Mouse (Mus musculus): ENCODE results near the gene Frmd4b. TPM values are rescaled to one million over a fixed set of nuclear protein-coding genes. Genes with fewer than 3 reads are reported as not detected.
"Not testable (repeated sequence)": the region's sequence is repeated elsewhere in the genome, so short reads cannot be mapped to it uniquely, and the experiment has no call there.

Gene Frmd4b
- total RNA-seq, 2 experiments from 2014 or later: 31.9 to 33.9 TPM

DNA sequence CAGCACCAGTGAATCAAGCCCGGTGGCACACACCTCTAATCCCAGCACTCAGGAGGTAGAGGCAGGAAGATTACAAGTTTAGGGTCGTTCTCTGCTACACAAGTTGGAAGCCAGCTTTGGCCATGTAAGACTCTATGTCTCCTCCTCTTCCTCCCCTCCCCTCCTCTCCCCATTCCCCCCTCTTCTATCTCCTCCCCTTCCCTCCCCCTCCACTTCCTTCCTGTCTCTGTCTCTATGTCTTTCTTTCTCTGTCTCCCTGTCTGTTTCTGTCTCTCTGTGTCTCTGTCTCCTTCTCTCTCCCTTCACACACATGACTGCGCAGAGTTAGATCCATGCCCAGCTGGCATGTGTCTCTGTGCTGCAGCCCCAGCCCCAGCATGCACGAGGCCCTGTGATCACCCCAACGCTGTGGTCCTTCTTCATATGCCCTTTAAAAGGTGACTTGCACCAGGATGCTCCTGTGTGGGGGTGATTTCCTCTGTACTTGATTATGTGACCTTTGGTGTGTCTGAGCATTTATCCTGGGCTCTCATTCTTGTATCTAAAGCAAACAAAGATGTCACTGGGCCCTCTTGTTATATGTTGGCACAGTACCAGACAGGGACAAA lies 340.3 kb downstream of the Frmd4b start:
- intact Hi-C loops (cut with DNase I): loop anchor here (5.0 kb wide), 3 partner anchors 140 to 465 kb away; no protein-coding TSS in a partner anchor
- no peak for DNase-seq

DNA sequence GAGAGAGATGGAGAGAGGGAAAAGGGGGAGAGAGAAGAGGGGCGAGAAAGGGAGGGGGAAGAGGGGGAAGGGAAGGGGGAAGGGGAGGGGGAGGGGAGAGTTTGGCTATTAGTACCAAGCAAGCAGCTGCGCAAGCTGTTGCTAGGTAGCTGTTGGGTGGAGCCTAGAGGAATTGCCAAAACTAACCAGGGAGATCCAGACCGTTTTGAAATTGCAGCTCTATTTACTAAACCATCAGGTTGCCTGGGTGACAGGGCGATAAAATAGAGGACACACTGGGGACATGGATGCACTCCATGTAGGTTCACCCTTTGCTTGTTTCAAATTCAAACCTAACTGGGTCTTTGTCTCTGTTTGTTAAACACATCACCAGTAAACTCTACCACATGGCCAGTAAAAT lies 341.0 kb downstream of the Frmd4b start:
- peak; percentile 20 for DNase-seq
- intact Hi-C loops (cut with DNase I): loop anchor here (5.0 kb wide), 3 partner anchors 141 to 466 kb away; no protein-coding TSS in a partner anchor

DNA sequence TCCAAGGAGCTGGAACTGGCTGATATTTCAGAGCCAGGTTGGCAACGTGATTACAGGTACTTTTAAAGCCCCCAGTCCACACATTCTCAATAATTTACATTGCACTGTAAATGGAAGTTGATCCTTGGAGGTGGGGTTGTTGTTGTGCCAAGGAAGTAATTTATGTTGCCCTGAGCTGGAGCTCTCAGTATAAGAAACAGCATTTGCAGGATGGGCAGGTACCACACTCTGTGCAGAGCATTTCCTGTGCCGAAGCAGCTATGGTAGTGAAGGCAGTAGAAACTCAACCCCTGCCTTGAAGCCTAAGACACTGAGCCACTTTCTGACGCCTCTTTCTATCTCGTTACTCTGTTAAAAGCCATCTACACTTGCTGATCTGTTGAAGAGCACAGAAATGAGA lies 341.6 kb downstream of the Frmd4b start:
- intact Hi-C loops (cut with DNase I): loop anchor here (5.0 kb wide), 3 partner anchors 142 to 467 kb away; no protein-coding TSS in a partner anchor
- no peak for DNase-seq

DNA sequence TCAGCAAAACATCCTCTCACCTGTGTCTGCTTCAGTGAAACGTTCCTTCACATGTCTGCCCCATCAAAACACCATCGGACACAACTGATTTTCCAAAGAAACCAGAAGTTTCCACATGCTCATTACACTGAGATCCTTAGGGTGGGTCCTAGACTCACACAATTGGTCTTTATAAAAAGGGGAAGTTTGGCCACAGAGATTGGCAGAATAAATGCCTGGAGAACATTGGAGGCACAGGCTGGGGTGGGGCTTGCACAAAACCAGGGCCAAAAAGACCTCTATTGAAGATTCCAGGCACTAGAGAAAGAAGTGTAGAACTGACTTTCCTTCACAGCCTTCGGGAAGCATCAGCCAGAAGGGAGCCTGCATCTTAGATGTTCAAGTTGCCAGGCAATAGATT lies 343.6 kb downstream of the Frmd4b start:
- DNase-seq: no peak
- intact Hi-C loops (cut with DNase I): no loop called here

DNA sequence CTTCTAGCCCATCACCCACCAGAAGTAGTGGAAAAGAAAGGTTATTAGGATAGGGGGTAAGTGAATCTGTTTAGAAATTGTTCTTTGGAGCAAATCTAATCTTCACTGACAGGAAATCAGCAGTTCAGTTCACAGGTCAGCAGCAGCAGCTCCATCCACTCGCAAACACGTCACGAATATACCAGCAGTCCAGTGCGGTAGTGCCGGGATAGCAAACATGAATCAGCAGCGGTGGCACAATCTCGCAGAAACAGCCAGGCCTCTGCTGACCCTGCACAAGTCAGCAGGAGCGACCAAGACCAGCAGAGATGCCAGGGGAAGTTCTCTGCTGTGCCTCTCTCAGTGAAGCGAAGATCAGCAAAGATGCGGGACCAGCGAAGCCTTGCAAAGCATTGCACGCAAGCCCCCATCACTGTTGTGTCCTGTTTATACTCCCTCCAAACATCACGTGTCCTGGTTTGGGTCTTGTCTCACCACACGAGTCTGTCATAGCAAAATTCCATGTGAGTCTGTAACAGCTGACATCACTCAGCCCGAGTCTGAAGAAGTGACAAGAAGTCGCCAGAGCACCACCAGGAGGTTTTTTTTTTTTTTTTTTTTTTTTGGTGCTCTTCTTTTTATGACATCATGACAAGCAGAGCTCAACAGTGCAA lies 344.2 kb downstream of the Frmd4b start:
- intact Hi-C loops (cut with DNase I): no loop called here
- no peak for DNase-seq

DNA sequence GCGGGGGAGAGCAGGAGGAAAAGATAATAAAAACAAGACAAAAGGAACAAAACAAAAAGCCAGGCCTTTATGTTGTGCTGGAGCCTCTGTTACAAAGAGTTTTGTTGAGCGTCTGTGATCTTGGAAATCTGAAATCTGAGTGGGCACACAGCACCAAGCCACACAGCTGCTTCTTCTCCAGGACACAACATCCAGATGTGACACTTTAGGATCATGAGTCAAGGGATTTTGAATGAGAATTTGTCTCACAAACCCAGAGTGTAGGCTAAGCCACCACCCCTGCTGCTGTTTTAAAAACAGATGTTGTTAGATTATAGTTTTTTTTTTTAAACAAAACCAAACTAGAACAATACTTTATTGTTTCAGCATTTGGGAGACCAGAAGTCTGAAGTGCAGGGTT lies 345.0 kb downstream of the Frmd4b start:
- intact Hi-C loops (cut with DNase I): no loop called here

DNA sequence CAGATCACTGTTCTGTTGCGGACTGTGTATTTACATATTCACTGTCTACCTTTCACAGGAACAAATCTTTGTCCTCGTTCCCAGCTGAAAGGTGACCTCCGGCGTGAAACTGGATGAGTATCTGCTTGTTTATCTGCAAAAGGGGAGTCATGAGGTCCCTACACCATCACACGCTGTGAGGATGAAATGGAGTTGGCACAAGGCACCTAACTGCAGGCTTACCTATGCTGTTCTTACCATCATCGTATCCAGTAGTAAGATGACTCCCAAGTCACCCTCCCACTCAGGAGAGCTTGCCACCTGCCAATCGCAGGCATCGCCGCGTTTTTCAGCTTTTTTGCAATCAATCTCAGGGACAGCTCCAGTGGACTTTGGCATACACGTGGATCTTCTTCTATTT lies 347.7 kb downstream of the Frmd4b start:
- intact Hi-C loops (cut with DNase I): no loop called here
- DNase-seq: no peak

More for the DNA sequence above, 345.0 kb downstream of the Frmd4b start:
- no peak for DNase-seq

DNA sequence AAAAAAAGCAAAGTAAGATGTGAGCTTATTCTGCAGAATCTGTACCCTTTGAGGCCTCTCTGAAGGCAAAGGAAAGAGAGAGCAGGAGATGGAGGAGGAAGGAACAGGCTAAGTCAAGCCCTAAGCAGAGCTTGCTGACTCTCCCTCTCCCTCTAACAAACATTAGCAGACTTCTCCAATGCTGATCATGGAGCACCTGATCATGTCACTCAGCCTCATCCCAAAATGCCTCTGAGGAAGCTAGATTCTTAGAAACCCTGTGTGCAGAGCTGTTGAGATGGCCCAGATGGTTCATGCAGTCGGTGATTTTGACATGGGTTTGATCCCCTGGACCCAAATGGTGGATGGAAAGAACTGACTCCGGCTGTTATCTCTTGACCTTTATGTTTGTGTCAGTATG lies 350.2 kb downstream of the Frmd4b start:
- no peak for DNase-seq
- intact Hi-C loops (cut with DNase I): no loop called here

DNA sequence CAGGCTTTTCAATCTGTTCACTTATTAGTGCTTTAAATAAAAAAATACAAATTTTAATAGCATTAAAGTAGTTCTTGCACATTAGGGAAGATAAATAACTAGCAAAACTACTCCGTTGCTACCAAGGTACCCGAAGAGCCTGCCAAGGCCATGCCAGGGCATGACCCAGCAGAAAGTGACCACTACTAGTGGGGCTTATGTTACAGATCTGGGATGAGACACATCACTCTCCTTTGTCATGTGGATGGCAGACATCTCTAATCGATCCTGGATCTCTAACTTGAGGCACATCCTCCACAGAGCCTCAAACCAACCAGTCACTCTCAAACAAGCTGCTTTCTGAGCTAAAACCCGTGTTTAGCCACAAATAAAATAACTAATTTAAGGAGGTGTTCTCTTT lies 350.7 kb downstream of the Frmd4b start:
- no peak for DNase-seq

DNA sequence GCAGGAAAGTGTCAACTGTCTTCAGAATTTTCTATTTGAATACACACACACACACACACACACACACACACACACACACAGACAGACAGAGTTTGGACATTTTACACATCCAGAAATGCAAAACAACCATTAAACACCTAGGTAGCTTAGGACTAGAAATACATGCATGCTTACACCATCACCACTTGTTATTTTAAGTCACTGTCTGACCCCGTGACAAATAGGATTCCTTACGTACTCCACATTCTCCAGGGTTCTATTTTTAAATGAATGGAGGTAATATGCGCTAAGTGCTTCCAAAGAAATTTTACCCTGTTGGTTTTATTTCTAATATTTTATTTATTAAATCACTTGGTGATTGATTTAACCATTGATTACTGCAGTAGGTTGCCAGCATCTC lies 351.6 kb downstream of the Frmd4b start:
- intact Hi-C loops (cut with DNase I): no loop called here
- DNase-seq: no peak

More for the DNA sequence above, 350.7 kb downstream of the Frmd4b start:
- intact Hi-C loops (cut with DNase I): no loop called here

DNA sequence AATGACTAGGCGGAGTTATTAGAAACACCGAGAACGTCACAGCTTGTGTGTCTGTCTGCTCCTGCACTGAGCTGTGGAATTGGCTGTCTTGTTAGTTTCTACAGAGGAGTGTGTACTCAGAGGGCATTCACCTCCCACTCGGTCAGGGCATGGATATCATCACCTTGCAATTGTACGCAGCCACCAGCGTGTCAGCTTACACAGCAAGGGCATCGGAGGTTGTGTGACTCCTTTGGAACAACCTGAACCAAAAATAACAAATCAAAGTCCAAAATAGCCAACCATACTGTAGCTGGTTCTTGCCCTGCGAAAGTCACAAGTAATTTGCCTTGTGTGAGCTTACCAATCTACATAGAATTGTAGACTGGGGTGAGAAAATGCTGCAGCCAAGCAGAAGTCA lies 352.1 kb downstream of the Frmd4b start:
- intact Hi-C loops (cut with DNase I): no loop called here
- DNase-seq: no peak

DNA sequence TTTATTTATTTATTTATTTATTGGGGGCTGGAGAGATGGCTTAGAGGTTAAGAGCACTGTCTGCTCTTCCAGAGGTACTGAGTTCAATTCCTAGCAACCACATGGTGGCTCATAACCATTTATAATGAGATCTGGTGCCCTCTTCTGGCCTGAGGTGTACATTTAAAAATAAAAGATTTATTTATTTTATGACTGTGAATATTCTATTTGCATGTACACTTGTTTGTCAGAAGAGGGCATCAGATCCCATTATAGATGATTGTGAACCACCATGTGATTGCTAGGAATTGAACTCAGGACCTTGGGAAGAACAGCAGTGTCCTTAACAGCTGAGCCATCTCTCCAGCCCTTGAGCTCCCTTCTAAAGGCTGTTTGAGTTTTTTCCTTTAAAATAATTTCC lies 353.6 kb downstream of the Frmd4b start:
- intact Hi-C loops (cut with DNase I); DNase-seq: not testable (repeated sequence)

DNA sequence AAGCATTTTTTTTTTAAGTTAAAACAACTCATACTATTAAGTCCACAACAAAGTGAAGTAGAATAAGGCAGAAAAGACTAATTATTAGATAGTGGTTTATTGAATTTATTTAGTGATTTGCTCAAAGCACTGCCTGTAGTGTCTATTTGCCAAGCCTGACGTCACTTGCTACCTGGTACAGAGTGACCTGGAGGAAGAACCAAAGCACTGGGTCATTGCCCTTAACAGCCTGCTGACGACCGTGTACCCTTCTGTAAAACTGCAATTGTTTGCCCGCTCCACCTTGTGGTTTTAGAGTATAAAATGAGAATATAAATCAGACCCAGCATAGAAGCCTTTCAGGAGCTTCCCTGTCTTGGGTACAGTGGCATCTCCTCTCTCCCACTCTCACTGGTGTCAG lies 355.1 kb downstream of the Frmd4b start:
- no peak for DNase-seq
- intact Hi-C loops (cut with DNase I): no loop called here

DNA sequence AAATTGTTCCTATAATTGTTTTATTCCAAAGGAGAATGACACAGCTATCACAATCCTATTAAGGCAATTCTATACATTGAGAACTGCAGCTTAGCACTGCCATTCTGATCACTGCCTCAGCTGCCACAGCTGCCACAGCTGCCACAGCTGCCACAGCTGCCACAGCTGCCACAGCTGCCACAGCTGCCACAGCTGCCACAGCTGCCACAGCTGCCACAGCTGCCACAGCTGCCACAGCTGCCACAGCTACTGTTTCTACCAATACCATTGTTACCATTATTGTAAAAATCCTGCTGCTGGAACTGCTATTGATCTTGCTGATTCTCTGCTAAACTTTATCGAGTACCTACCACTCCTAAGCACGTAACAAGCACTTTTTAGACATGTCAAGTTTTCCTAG lies 357.4 kb downstream of the Frmd4b start:
- intact Hi-C loops (cut with DNase I); DNase-seq: not testable (repeated sequence)

DNA sequence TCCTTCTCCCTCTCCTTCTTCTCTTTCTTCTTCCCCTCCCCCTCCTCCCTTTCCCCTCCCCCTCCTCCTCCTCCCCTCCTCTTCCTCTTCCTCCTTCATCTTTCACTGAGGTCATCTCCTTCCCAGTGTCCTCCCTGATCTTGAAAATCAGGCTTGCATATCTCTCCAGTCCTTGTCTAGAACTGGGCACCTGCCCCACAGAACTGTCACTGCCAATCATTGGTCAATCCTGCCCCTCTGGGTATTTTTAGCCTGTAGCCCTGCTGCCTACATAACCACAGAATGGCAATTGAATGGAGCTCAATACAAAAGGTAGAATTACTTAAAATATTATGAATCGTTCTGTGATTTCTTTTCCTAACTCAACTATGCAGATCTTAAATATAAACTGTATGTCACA lies 358.9 kb downstream of the Frmd4b start:
- intact Hi-C loops (cut with DNase I): no loop called here
- DNase-seq: no peak

DNA sequence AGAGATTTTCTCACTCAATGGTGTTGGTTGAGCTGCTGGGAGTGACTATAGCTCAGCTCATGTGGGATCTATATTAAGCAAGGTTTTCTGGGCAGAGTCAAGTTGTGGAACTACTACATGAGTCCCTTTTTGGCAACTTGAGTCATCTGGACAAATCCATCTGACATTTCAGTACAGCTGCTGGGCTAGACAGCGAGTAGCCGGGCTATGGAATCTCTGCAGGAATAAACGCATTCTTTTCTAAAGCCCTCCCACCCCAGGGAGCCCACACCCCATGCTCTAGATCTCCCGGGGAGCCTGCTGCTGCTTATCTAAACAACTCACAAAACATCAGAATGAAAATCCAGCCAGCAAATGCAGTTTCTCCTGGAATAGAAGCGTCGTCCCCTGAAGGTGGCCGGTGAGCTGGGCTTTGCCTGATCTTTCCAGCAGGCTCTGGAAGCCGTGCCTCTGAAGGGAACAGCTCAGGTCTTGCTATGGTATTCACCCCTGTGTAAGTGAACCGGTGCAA lies 364.6 kb downstream of the Frmd4b start, which contains the start of gene Lmod3:
TSS of gene Lmod3 (minus strand) at position 49 of the 511 bp plus-strand sequence.
- DNase-seq: no peak
- intact Hi-C loops (cut with DNase I): no loop called here

DNA sequence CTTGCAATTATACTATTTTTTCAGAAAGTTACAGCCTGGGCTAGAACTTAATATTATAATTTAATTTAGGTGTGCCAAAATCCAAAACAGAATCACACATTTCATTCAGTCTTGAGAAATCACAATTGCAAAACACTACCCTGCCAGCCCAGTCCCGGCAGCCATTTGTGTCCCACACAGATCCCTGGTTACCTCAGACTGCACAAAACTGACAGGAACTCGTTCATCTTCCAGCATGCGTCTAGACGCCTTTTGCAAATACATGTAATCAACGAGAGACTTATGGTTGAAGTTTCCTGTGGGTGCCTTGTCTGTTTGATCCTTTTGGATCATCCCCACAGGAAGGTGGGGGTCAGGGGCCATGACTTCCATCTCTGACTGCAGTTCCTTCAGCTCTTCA lies 365.3 kb downstream of the Frmd4b start:
- intact Hi-C loops (cut with DNase I): no loop called here
- no peak for DNase-seq

DNA sequence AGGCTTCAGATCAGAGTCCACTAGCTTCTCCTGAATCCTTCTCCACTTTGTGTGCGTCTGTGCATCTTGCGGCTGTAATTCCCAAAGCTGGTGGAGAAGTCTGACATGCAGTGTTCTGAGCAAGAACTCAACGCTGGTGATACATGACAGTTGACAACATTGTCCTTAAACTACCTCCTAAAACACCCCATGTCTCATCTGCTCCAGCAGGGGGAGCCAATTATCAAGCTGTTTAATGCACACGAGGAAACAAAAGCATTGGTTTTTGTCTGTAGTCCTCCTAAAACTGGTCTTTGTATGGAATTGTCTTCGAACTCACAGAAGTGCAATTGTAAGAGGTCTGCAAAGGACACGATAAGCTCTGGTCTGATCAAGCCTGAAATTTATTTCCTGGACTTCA lies 366.4 kb downstream of the Frmd4b start:
- peak; percentile 50 for DNase-seq
- intact Hi-C loops (cut with DNase I): no loop called here

DNA sequence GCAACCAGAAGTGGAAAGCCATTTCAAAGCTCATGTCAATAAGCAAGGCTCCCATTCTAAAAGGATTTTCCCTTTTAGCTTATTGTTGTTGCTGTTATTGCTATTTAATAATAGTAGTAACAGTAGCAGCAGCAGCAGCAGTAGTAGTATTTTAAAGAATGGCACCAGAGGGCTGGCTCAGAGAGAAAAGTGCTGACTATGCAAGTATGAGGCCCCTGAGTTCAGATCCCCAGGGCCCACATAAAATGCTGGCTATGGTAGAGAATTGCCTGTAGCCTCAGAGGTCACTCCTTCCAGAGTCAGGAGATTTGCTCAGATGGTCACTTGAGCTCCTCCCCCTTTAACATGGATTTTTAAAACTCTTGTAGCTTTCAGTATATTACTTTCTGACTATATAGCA lies 372.1 kb downstream of the Frmd4b start:
- DNase-seq: no peak
- intact Hi-C loops (cut with DNase I): no loop called here

DNA sequence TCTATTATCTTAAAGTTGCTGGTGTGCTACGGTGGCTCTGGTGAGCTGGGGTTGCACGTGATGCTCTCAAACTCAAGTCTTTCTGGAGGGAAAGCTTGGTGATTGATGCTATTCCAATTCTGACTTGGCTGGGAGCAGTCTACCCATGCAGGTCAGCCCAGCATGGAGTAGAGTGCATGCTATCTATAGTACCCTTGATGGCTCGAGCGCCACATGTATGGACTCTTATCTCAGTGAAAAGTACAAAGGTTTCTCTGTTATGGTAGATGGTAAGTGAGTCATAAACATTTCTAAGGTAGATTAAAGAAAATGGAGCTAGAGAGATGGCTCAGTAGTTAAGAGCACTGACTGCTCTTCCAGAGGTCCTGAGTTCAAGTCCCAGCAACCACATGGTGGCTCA lies 374.8 kb downstream of the Frmd4b start:
- intact Hi-C loops (cut with DNase I): no loop called here
- no peak for DNase-seq

DNA sequence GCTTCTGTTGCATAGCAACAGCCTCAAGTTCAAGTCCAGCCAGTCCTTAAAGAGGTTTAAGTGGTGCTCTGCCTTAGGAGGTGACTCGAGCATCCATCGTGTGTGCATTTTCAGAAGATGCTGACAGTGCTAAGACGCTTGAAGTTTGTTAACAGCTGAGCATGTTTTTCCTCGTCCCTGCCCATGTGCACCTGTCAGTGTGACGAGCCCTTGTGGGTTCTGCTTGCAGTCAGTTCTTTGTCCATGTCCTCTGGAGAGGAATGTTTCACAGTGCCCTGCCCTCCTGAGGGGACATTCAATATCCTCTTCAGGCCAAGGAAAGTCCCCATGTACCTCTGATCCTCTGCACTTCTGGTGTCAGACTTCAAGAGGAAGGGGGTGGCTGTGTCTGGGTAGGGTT lies 377.2 kb downstream of the Frmd4b start:
- intact Hi-C loops (cut with DNase I): no loop called here
- no peak for DNase-seq

DNA sequence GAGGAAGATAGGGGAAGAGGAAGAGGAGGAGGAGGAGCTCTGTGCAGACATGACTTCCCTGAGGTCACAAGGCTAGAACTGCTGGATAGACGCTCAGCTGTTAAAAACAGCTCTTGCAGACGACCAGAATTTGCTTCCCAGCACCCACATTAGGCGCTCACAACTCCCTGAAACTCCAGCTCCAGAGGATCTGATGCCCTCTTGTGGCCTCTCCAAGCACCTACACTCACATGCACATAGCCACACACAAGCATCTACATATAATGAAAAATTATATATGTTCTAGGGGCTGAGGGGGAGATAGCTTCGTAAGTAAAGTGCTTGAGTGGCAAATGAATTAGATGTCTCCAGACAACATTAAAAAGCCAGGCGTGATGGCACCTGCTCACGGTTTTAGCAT lies 378.0 kb downstream of the Frmd4b start:
- intact Hi-C loops (cut with DNase I): no loop called here
- DNase-seq: no peak

Data from left cerebral cortex, postnatal 4 days (tissue).